Mouse (Mus musculus): ENCODE measurements around the gene Tnfrsf1a. TPM values are rescaled to one million over a fixed set of nuclear protein-coding genes. Genes with fewer than 3 reads are reported as not detected.

Gene Tnfrsf1a
- 29.9 TPM for polyA plus RNA-seq (2015; fragmentation: Illumina TruSeq; extraction: RNeasy Lipid Tissue Mini Kit (QIAGEN cat#74804); ENCODE audit: insufficient read depth, low replicate concordance)

DNA sequence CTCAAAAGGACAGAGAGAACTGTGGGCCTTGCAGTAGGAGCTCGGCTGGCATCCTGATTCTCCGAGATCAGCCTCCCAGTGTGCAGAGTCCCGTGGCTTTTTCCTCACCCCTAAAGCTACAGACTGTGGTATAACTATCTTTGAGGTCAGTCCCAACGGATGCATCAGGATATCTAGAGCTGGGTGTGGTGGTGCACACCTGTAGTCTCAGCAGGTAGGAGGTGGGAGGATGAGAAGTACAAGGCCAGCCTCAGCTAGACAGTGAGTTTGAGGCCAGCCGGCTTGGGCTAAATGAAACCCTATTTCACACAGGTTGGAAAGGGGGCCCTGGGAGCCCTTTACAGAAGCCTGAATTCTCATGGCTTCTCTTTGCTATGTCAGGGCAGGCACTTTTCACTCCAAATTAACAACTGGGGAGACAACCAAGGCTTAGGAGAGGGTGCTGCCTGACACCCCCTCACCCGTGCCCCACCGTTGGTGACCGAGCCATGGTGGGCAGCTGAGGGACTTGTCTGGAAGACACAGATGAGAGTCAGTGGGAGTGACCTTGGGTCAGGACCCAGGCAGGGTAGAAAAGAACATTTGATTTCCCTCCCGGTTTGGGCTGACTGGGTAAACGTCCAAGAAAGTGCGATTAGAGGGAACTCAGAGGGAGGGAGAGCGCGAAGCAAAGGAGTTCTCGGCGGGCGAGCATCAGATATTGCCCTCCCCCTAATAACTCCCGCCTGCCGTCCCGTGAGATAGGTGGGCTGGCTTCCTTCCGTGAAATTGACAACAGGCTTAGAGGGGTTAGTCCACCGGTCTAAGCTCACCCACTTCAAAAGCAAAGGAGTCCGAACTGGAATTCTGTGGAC, at the start of gene Tnfrsf1a:
Gene Tnfrsf1a, plus strand, starts transcription at position 642 of the 854 bp plus-strand sequence.

GRCm38 (mm10) chr6:125313546-125314230, 35.5 kb upstream of the Tnfrsf1a start, which contains the start of gene Ltbr:
Ltbr (minus strand) TSS chr6:125313885.

GRCm38 (mm10) chr6:125320323-125320722, 28.8 kb upstream of the Tnfrsf1a start, which contains the start of gene Scnn1a:
Scnn1a (plus strand) TSS chr6:125320659.

DNA sequence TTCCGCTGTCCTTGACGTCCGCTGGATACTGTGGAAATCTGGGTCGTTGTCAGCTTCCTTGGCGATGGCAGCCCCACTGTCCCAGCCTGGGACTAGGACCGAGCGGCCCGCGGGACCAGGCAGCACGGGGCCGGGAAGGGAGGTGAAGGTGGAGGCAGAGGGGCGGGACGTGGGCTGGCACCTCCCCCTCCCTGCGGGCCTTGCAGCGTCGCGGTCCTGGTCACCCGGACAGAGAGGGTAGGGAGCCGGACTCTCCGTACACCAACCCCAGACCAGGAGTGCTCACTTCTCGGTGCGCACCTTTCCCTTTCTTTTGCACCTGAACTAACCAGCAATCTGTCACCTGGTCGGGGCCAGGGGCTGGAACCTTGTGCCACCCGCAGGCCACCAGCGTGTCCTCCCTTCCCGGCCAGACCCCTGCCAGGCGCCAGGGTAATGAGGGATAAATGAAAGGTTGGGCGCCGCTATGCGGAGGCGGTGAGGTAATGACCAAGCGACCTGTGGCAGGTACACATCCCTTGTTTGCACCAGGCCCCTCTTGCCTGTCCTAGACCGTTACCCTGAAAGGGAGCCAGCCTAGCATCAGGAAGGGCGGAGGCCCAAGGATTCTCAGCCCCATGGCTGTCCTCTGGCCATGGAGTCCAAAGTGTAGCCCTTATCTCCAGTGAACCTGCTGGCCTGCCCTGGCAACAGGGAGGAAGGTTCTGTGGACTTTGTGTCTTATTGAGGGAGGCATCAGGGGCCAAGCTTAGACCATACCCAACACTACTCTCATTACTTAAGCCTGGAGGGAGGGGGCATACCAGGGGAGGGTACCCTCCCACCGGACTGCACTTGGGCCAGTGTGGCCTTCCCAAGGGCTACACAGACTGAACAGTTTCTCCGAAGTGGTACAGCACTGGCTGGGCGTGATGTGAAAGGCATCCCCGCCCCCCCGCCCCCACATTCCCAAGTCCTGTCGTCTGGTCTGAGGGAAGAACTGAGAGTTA, 31.5 kb downstream of the Tnfrsf1a start, which contains the start of gene Plekhg6:
Gene Plekhg6, minus strand, starts transcription at position 422 of the 989 bp plus-strand sequence.

Other genes with a start within 250 kb of the Tnfrsf1a start
- 22.7 TPM for gene Nop2, start 217.5 kb upstream of the Tnfrsf1a start, polyA plus RNA-seq (2015; fragmentation: Illumina TruSeq; extraction: RNeasy Lipid Tissue Mini Kit (QIAGEN cat#74804); ENCODE audit: insufficient read depth, low replicate concordance)
- gene Iffo1, start 204.1 kb upstream of the Tnfrsf1a start, polyA plus RNA-seq (2015; fragmentation: Illumina TruSeq; extraction: RNeasy Lipid Tissue Mini Kit (QIAGEN cat#74804); ENCODE audit: insufficient read depth, low replicate concordance) = 29.6 TPM
- gene Gapdh, start 182.9 kb upstream of the Tnfrsf1a start, polyA plus RNA-seq (2015; fragmentation: Illumina TruSeq; extraction: RNeasy Lipid Tissue Mini Kit (QIAGEN cat#74804); ENCODE audit: insufficient read depth, low replicate concordance) = 414 TPM
- 55.5 TPM for gene Ncapd2, start 157.7 kb upstream of the Tnfrsf1a start, polyA plus RNA-seq (2015; fragmentation: Illumina TruSeq; extraction: RNeasy Lipid Tissue Mini Kit (QIAGEN cat#74804); ENCODE audit: insufficient read depth, low replicate concordance)
- gene Mrpl51, start 157.6 kb upstream of the Tnfrsf1a start, polyA plus RNA-seq (2015; fragmentation: Illumina TruSeq; extraction: RNeasy Lipid Tissue Mini Kit (QIAGEN cat#74804); ENCODE audit: insufficient read depth, low replicate concordance) = 61.7 TPM
- gene Vamp1, start 133.8 kb upstream of the Tnfrsf1a start, polyA plus RNA-seq (2015; fragmentation: Illumina TruSeq; extraction: RNeasy Lipid Tissue Mini Kit (QIAGEN cat#74804); ENCODE audit: insufficient read depth, low replicate concordance) = 89.9 TPM
- 29.2 TPM for gene Tapbpl, start 117.5 kb upstream of the Tnfrsf1a start, polyA plus RNA-seq (2015; fragmentation: Illumina TruSeq; extraction: RNeasy Lipid Tissue Mini Kit (QIAGEN cat#74804); ENCODE audit: insufficient read depth, low replicate concordance)
- gene Cd27, start 112.4 kb upstream of the Tnfrsf1a start, polyA plus RNA-seq (2015; fragmentation: Illumina TruSeq; extraction: RNeasy Lipid Tissue Mini Kit (QIAGEN cat#74804); ENCODE audit: insufficient read depth, low replicate concordance) = 35.2 TPM
- not detected for gene Tuba3a, start 63.3 kb upstream of the Tnfrsf1a start, polyA plus RNA-seq (2015; fragmentation: Illumina TruSeq; extraction: RNeasy Lipid Tissue Mini Kit (QIAGEN cat#74804); ENCODE audit: insufficient read depth, low replicate concordance)
- 7.2 TPM for gene Ltbr, start 35.5 kb upstream of the Tnfrsf1a start, polyA plus RNA-seq (2015; fragmentation: Illumina TruSeq; extraction: RNeasy Lipid Tissue Mini Kit (QIAGEN cat#74804); ENCODE audit: insufficient read depth, low replicate concordance)
- gene Scnn1a, start 28.7 kb upstream of the Tnfrsf1a start, polyA plus RNA-seq (2015; fragmentation: Illumina TruSeq; extraction: RNeasy Lipid Tissue Mini Kit (QIAGEN cat#74804); ENCODE audit: insufficient read depth, low replicate concordance) = 0.84 TPM
- gene Plekhg6, start 31.4 kb downstream of the Tnfrsf1a start, polyA plus RNA-seq (2015; fragmentation: Illumina TruSeq; extraction: RNeasy Lipid Tissue Mini Kit (QIAGEN cat#74804); ENCODE audit: insufficient read depth, low replicate concordance) = not detected
- 129 TPM for gene Cd9, start 145.4 kb downstream of the Tnfrsf1a start, polyA plus RNA-seq (2015; fragmentation: Illumina TruSeq; extraction: RNeasy Lipid Tissue Mini Kit (QIAGEN cat#74804); ENCODE audit: insufficient read depth, low replicate concordance)
- gene Vwf, start 197.4 kb downstream of the Tnfrsf1a start, polyA plus RNA-seq (2015; fragmentation: Illumina TruSeq; extraction: RNeasy Lipid Tissue Mini Kit (QIAGEN cat#74804); ENCODE audit: insufficient read depth, low replicate concordance) = 5.5 TPM

Measured in spleen, adult 10 weeks (tissue).